Mouse (Mus musculus): Measurements from ENCODE around the gene Arih2.

DNA sequence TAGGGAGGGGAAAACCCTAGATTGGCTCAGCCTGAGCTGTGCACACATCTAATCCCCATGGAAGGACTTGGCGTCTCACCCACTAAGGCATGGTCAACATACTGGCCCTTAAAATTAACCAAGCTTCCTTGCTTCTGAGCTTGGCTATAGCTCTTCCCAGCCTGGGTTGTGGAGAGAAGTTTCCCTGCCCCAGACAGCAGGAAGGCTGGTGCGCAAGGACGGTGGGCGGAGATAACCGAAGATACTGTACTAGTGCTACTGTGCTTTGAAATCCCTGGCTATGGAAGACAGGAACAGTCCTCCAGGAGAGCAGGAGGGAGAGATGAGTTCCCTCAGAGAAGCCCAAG lies 69.9 kb downstream of the Arih2 start:
- TF ChIP-seq CTCF (IDR thresholded peaks at IDR 0.05; ENCODE audit: low read depth, low read length) (no peak), GATA1 (IDR thresholded peaks at IDR 0.05; ENCODE audit: borderline replicate concordance, low read length) (no peak), POLR2AphosphoS5 (IDR thresholded peaks at IDR 0.05; ENCODE audit: insufficient replicate concordance, low read depth, low read length) (no peak; the same call in 1 of the 2 replicates), TAL1 (conservative IDR thresholded peaks at IDR 0.05; ENCODE audit: low read depth, low read length) (no peak), GATA2 (IDR thresholded peaks at IDR 0.05; ENCODE audit: borderline replicate concordance, low read depth, low read length) (no peak)
